Mouse (Mus musculus): ENCODE results near the gene Itm2a. TPM values are rescaled to one million over a fixed set of nuclear protein-coding genes. Genes with fewer than 3 reads are reported as not detected.

Itm2a gene
- 65.4 and 66.0 TPM in 2 replicates for polyA plus RNA-seq (2016; fragmentation: Nextera tagmentation; extraction: Ambion mirVana)

GRCm38 (mm10) chrX:107402915-107403912, at the start of gene Itm2a:
Gene Itm2a, minus strand, starts transcription at chrX:107403376.
- H3K27me3 ChIP-seq (ENCODE audit: insufficient read depth, poor library complexity, severe bottlenecking): peaks cover 24% of the 10 kb centered on the region
- peak within 1 kb of the TSS; percentile 55 for H3K4me3 ChIP-seq
- H3K9me3 ChIP-seq: no peaks in the 10 kb centered on the region
- peak; percentile 57 for DNase-seq (ENCODE audit: low spot score)
- H3K4me1 ChIP-seq (replicated peaks): peaks cover 4% of the 10 kb centered on the region; the same call in 1 of the 2 replicates
- peak within 1 kb of the TSS; percentile 35; the same call in 1 of the 2 replicates for H3K27ac ChIP-seq
- 21% methylated on average over 30 of the region's 30 CpGs for WGBS
- no peaks in the 10 kb centered on the region for H3K36me3 ChIP-seq

DNA sequence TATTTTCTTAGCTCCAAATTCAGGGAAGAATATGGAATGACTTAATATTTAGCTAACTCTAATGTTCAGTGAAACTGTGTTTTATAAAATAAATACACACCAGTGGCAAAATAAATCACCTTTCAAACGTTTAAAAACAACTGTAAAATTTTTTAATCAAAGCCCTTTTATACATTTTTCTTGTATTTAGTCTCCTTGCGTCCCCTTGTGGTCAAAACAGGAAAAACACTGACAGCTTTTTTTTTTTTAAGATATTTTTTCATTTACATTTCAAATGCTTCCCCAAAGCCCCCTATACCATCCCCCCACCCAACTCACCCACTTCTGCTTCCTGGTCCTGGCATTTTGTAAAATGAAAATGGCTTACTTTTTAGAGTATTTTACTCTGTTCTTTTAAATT, 32.7 kb upstream of the Itm2a start:
- Histone ChIP-seq H3K27ac (no peak overlapping the region), H3K4me3 (no peak overlapping the region), H3K4me1 (replicated peaks) (no peaks in the 10 kb centered on the region), H3K27me3 (ENCODE audit: insufficient read depth, poor library complexity, severe bottlenecking) (no peaks in the 10 kb centered on the region), H3K9me3 (no peaks in the 10 kb centered on the region), H3K36me3 (no peaks in the 10 kb centered on the region)
- DNase-seq (ENCODE audit: low spot score): no peak
- 2% methylated on average over 2 of the region's 2 CpGs for WGBS

GRCm38 (mm10) chrX:107421304-107421703, 18.1 kb upstream of the Itm2a start:
- DNase-seq (ENCODE audit: low spot score): no peak
- Histone ChIP-seq H3K27ac (no peak overlapping the region), H3K9me3 (no peaks in the 10 kb centered on the region), H3K27me3 (ENCODE audit: insufficient read depth, poor library complexity, severe bottlenecking) (peaks cover 32% of the 10 kb centered on the region), H3K4me1 (replicated peaks) (no peaks in the 10 kb centered on the region), H3K36me3 (no peaks in the 10 kb centered on the region), H3K4me3 (no peak overlapping the region)
- 90% methylated on average over 2 of the region's 2 CpGs for WGBS

DNA sequence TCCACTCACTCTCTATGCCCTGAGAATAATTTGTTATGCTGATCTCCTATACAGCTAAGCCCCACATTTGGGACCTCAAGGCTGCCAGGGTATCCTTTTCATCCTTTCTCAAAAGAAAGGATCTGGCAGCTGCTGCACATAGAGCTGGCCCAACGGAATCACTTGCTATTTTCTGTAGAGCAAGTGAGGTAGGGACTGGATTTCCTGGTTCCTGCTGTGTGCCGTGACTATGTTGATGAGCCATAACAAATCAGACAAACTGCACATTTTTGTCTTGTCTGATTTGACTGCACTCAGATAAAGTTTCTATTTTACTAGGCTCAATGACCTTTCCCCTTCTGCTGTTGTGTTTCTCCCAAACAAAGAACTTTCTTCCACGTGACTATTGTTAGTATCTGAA, 14.2 kb upstream of the Itm2a start:
- H3K27me3 ChIP-seq (ENCODE audit: insufficient read depth, poor library complexity, severe bottlenecking): peaks cover 41% of the 10 kb centered on the region
- no peaks in the 10 kb centered on the region for H3K36me3 ChIP-seq
- H3K4me1 ChIP-seq (replicated peaks): no peaks in the 10 kb centered on the region
- H3K27ac ChIP-seq: no peak overlapping the region
- 24% methylated on average over 3 of the region's 3 CpGs for WGBS
- H3K4me3 ChIP-seq: no peak overlapping the region
- no peaks in the 10 kb centered on the region for H3K9me3 ChIP-seq
- DNase-seq (ENCODE audit: low spot score): peak; percentile 13

- no peaks in the 10 kb centered on the region for H3K36me3 ChIP-seq
- H3K4me1 ChIP-seq (replicated peaks): no peaks in the 10 kb centered on the region
- peaks cover 51% of the 10 kb centered on the region for H3K27me3 ChIP-seq (ENCODE audit: insufficient read depth, poor library complexity, severe bottlenecking)
- no peaks in the 10 kb centered on the region for H3K9me3 ChIP-seq
- no peak overlapping the region for H3K4me3 ChIP-seq
- DNase-seq (ENCODE audit: low spot score): no peak
- no peak overlapping the region for H3K27ac ChIP-seq
- 83% methylated on average over 1 of the region's 1 CpGs for WGBS
These were observed 12.8 kb upstream of the Itm2a start for GRCm38 (mm10) chrX:107415999-107416398.

- H3K27ac ChIP-seq: no peak overlapping the region; the same call in 1 of the 2 replicates
- WGBS: 23% methylated on average over 18 of the region's 18 CpGs
These were observed 695 bp downstream of the Itm2a start for GRCm38 (mm10) chrX:107402481-107402880.

DNA sequence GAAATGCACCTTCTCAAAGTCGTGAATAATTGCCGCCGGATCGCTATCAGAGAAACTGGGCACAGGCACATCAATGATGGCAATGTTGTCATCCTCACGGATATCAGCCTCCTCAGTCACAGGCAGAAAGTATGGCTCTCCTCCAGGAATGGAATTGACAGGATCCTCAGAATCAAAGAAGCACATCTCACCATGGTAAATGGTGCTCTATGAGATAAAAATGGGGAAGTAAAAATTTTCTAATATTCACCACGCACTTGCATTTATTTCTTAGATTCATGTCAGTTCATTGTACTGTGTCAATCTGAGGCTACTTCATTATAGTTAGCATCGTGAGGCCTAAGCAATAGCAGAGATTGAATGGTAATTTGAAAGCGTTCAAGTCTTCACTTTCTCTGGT, 4.1 kb downstream of the Itm2a start:
- Histone ChIP-seq H3K27ac (no peak overlapping the region), H3K4me3 (no peak overlapping the region), H3K9me3 (no peaks in the 10 kb centered on the region), H3K36me3 (no peaks in the 10 kb centered on the region), H3K27me3 (ENCODE audit: insufficient read depth, poor library complexity, severe bottlenecking) (peaks cover 12% of the 10 kb centered on the region), H3K4me1 (replicated peaks) (peaks cover 4% of the 10 kb centered on the region; the same call in 1 of the 2 replicates)
- DNase-seq (ENCODE audit: low spot score): no peak
- WGBS: 88% methylated on average over 8 of the region's 8 CpGs

More at GRCm38 (mm10) chrX:107402481-107402880, 695 bp downstream of the Itm2a start:
- Histone ChIP-seq H3K36me3 (no peaks in the 10 kb centered on the region), H3K4me3 (peak overlapping the region; percentile 55), H3K4me1 (replicated peaks) (peaks cover 4% of the 10 kb centered on the region; the same call in 1 of the 2 replicates), H3K27me3 (ENCODE audit: insufficient read depth, poor library complexity, severe bottlenecking) (peaks cover 20% of the 10 kb centered on the region), H3K9me3 (no peaks in the 10 kb centered on the region)
- peak; percentile 2 for DNase-seq (ENCODE audit: low spot score)

DNA sequence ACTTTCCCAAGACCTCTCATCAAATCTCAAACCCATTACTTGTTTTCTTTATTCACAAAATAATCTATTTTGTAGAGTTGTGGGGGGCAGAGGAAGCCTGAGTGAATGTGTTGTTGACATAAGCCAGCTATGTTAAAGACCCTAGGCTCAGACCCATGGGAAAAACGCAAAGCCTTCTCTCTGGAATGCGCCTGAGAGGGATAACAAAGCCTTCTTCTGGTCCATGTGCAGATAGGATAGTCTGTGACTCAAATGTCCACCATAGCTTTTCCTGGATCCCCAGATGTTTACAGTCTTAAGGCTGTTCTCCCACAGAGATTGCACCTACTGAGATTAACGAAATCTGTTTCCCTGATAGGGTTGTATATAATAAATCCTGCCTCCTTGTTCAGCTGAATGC, 9.9 kb downstream of the Itm2a start:
- H3K9me3 ChIP-seq: no peaks in the 10 kb centered on the region
- 64% methylated on average over 3 of the region's 3 CpGs for WGBS

DNA sequence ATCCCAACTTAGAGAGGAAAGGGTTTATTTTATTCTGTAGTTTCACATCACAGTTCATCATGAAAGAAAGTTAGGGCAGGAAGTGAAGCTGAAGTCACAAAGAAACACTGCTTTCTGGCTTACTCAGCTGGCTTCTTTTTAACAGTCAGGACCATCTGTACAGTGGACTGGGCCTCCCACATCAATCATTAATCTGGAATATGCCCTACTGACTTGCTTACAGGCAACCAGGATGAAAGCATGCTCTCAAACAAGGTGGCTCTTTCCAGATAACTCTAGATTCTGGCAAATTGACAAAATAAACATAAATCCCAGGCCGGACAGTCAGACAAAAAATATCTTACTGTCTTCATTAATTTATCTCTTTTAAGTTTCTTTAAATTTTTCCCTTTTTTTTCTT, 27.8 kb downstream of the Itm2a start:
- WGBS: 78% methylated on average over 1 of the region's 1 CpGs
- Histone ChIP-seq H3K4me1 (replicated peaks) (no peaks in the 10 kb centered on the region), H3K4me3 (no peak overlapping the region), H3K27me3 (ENCODE audit: insufficient read depth, poor library complexity, severe bottlenecking) (no peaks in the 10 kb centered on the region), H3K9me3 (no peaks in the 10 kb centered on the region), H3K27ac (no peak overlapping the region), H3K36me3 (no peaks in the 10 kb centered on the region)
- no peak for DNase-seq (ENCODE audit: low spot score)

More for the DNA sequence above, 9.9 kb downstream of the Itm2a start:
- H3K4me3 ChIP-seq: no peak overlapping the region
- H3K27ac ChIP-seq: no peak overlapping the region
- no peaks in the 10 kb centered on the region for H3K36me3 ChIP-seq
- H3K4me1 ChIP-seq (replicated peaks): no peaks in the 10 kb centered on the region
- no peak for DNase-seq (ENCODE audit: low spot score)
- no peaks in the 10 kb centered on the region; the same call in 1 of the 2 replicates for H3K27me3 ChIP-seq (ENCODE audit: insufficient read depth, poor library complexity, severe bottlenecking)

Other genes starting within 250 kb of the Itm2a start
- gene Gpr174, start 147.5 kb downstream of the Itm2a start, polyA plus RNA-seq (2016; fragmentation: Nextera tagmentation; extraction: Ambion mirVana): not detected in 2 replicates